Mouse (Mus musculus) embryonic facial prominence, embryonic 15.5 days (tissue): ENCODE measurements around the gene Ltbr. TPM values are rescaled to one million over a fixed set of nuclear protein-coding genes. Genes with fewer than 3 reads are reported as not detected.
"Not testable (repeated sequence)": the region's sequence is repeated elsewhere in the genome, so short reads cannot be mapped to it uniquely, and the experiment has no call there.

Source experiments
- ATAC-seq: fragments of 200-750 bp; cut with Nextera tagmentation; 2 replicates; pipeline ENCODE4 v1.8.0; 2017; ENCODE audit warnings: low read depth, moderate TSS enrichment; ENCODE audit not compliant: insufficient number of reproducible peaks, low FRiP score, low TSS enrichment
- H3K27ac ChIP-seq: fragments of 300-500 bp; sonication (generic); replicated peaks from 2 replicates; pipeline ENCODE4 v1.5.1; 2015; ENCODE audit warnings: mild to moderate bottlenecking, inconsistent platforms
- H3K27me3 ChIP-seq: fragments of 300-500 bp; sonication (generic); 2 replicates; pipeline ENCODE4 v1.6.1; 2015; ENCODE audit warnings: inconsistent platforms
- H3K36me3 ChIP-seq: fragments of 300-500 bp; sonication (generic); 2 replicates; pipeline ENCODE4 v1.6.1; 2015; ENCODE audit warnings: mild to moderate bottlenecking, inconsistent platforms
- H3K4me1 ChIP-seq: fragments of 300-500 bp; sonication (generic); 2 replicates; pipeline ENCODE4 v1.6.1; 2015; ENCODE audit warnings: inconsistent platforms
- H3K4me2 ChIP-seq: fragments of 300-500 bp; sonication (generic); replicated peaks from 2 replicates; pipeline ENCODE4 v1.6.1; 2015; ENCODE audit warnings: mild to moderate bottlenecking, inconsistent platforms
- H3K4me3 ChIP-seq: fragments of 300-500 bp; sonication (generic); replicated peaks from 2 replicates; pipeline ENCODE4 v1.5.1; 2015; ENCODE audit warnings: mild to moderate bottlenecking, inconsistent platforms
- H3K9ac ChIP-seq: fragments of 300-500 bp; sonication (generic); 2 replicates; pipeline ENCODE4 v1.6.1; 2015; ENCODE audit warnings: inconsistent platforms
- H3K9me3 ChIP-seq: fragments of 300-500 bp; sonication (generic); replicated peaks from 2 replicates; pipeline ENCODE4 v1.6.1; 2016; ENCODE audit warnings: inconsistent platforms
- WGBS: fragments of 180-500 bp; shearing (Covaris S2); methylation state at CpG from one replicate; pipeline ENCODE4 v1.1.7; 2015; 5-methylcytosine and 5-hydroxymethylcytosine counted together
- polyA plus RNA-seq: library from polyadenylated mRNA; unstranded; fragments of >200 nt; fragmentation: Nextera tagmentation; extraction: Ambion mirVana; gene quantifications from 2 replicates; pipeline ENCODE4 v1.2.1, GENCODE M21; 2015

Gene Ltbr
- polyA plus RNA-seq, 1 experiment from 2014 or later: 47.7 TPM

- H3K9ac ChIP-seq: no peak overlapping the region
- 62% methylated on average over 5 of the region's 5 CpGs for WGBS
- H3K27ac ChIP-seq: no peak overlapping the region
- H3K4me2 ChIP-seq: no peak overlapping the region
- H3K9me3 ChIP-seq: no peaks in the 10 kb centered on the region
- peaks cover 41% of the 10 kb centered on the region for H3K4me1 ChIP-seq
- no peak for ATAC-seq
- peaks cover 23% of the 10 kb centered on the region for H3K36me3 ChIP-seq
- H3K27me3 ChIP-seq: no peaks in the 10 kb centered on the region
- no peak overlapping the region for H3K4me3 ChIP-seq
Observed at GRCm38 (mm10) chr6:125309406-125309805, 4.3 kb downstream of the Ltbr start.

GRCm38 (mm10) chr6:125308921-125309320 is 4.8 kb downstream of the Ltbr start:
- WGBS: 17% methylated on average over 13 of the region's 13 CpGs
- H3K9me3 ChIP-seq: no peaks in the 10 kb centered on the region
- H3K4me3 ChIP-seq: no peak overlapping the region
- H3K27ac ChIP-seq: no peak overlapping the region
- H3K4me2 ChIP-seq: no peak overlapping the region
- H3K4me1 ChIP-seq: peaks cover 36% of the 10 kb centered on the region
- H3K27me3 ChIP-seq: no peaks in the 10 kb centered on the region
- no peak overlapping the region for H3K9ac ChIP-seq
- peaks cover 23% of the 10 kb centered on the region for H3K36me3 ChIP-seq
- ATAC-seq: no peak

- no peaks in the 10 kb centered on the region for H3K27me3 ChIP-seq
- H3K36me3 ChIP-seq: peaks cover 23% of the 10 kb centered on the region
- WGBS: 94% methylated on average over 5 of the region's 5 CpGs
- H3K4me2 ChIP-seq: no peak overlapping the region
- H3K27ac ChIP-seq: no peak overlapping the region
- peaks cover 32% of the 10 kb centered on the region for H3K4me1 ChIP-seq
- no peak overlapping the region for H3K9ac ChIP-seq
- ATAC-seq: no peak
- no peaks in the 10 kb centered on the region for H3K9me3 ChIP-seq
- H3K4me3 ChIP-seq: no peak overlapping the region
Observed at GRCm38 (mm10) chr6:125307091-125307490, 6.6 kb downstream of the Ltbr start.

- no peak overlapping the region for H3K4me2 ChIP-seq
- ATAC-seq: no peak
- peaks cover 16% of the 10 kb centered on the region; the same call in 1 of the 2 replicates for H3K36me3 ChIP-seq
- H3K27ac ChIP-seq: no peak overlapping the region
- no peak overlapping the region for H3K9ac ChIP-seq
- 80% methylated on average over 6 of the region's 6 CpGs for WGBS
- no peak overlapping the region for H3K4me3 ChIP-seq
- H3K4me1 ChIP-seq: peaks cover 28% of the 10 kb centered on the region
- no peaks in the 10 kb centered on the region for H3K27me3 ChIP-seq
- H3K9me3 ChIP-seq: no peaks in the 10 kb centered on the region
Observed at GRCm38 (mm10) chr6:125305465-125305864, 8.2 kb downstream of the Ltbr start.

GRCm38 (mm10) chr6:125304408-125304807 is 9.3 kb downstream of the Ltbr start:
- not testable (repeated sequence) for ATAC-seq, H3K27ac ChIP-seq, H3K27me3 ChIP-seq, H3K9ac ChIP-seq, H3K4me2 ChIP-seq, H3K4me3 ChIP-seq, H3K9me3 ChIP-seq
- Histone ChIP-seq H3K4me1 (peaks cover 27% of the 10 kb centered on the region), H3K36me3 (peaks cover 16% of the 10 kb centered on the region; the same call in 1 of the 2 replicates)
- 83% methylated on average over 7 of the region's 7 CpGs for WGBS

GRCm38 (mm10) chr6:125303242-125303641 is 10.4 kb downstream of the Ltbr start:
- WGBS: 72% methylated on average over 4 of the region's 4 CpGs
- H3K4me1 ChIP-seq: peaks cover 18% of the 10 kb centered on the region
- H3K36me3 ChIP-seq: peaks cover 15% of the 10 kb centered on the region; the same call in 1 of the 2 replicates
- H3K9ac ChIP-seq: no peak overlapping the region
- ATAC-seq: no peak
- H3K4me2 ChIP-seq: no peak overlapping the region
- no peaks in the 10 kb centered on the region for H3K27me3 ChIP-seq
- no peaks in the 10 kb centered on the region for H3K9me3 ChIP-seq
- peak overlapping the region; percentile 69; the same call in 1 of the 2 replicates for H3K27ac ChIP-seq
- H3K4me3 ChIP-seq: no peak overlapping the region

- whole genome bisulfite sequencing: 50% methylated on average over 24 of the region's 24 CpGs
- ATAC-seq: no peak
- Histone ChIP-seq H3K36me3 (peaks cover 13% of the 10 kb centered on the region; the same call in 1 of the 2 replicates), H3K27ac (peak overlapping the region; percentile 69), H3K4me2 (no peak overlapping the region), H3K4me3 (no peak overlapping the region), H3K9me3 (no peaks in the 10 kb centered on the region), H3K27me3 (no peaks in the 10 kb centered on the region), H3K9ac (no peak overlapping the region), H3K4me1 (peaks cover 18% of the 10 kb centered on the region)
Observed at GRCm38 (mm10) chr6:125302231-125302982, 11.3 kb downstream of the Ltbr start.

- Histone ChIP-seq H3K27ac (no peak overlapping the region), H3K9ac (no peak overlapping the region), H3K36me3 (0 out of 2 replicates have a peak, but pooled peaks cover 2% of the 10 kb centered on the region), H3K9me3 (no peaks in the 10 kb centered on the region), H3K27me3 (no peaks in the 10 kb centered on the region), H3K4me3 (no peak overlapping the region), H3K4me2 (no peak overlapping the region), H3K4me1 (peaks cover 18% of the 10 kb centered on the region)
- WGBS: 70% methylated on average over 1 of the region's 1 CpGs
- ATAC-seq: no peak
Observed at GRCm38 (mm10) chr6:125300982-125301381, 12.7 kb downstream of the Ltbr start.

GRCm38 (mm10) chr6:125297149-125297820 is 16.4 kb downstream of the Ltbr start:
- ATAC-seq: no peak
- Histone ChIP-seq H3K9me3 (no peaks in the 10 kb centered on the region), H3K9ac (no peak overlapping the region), H3K27me3 (no peaks in the 10 kb centered on the region), H3K27ac (no peak overlapping the region), H3K4me3 (no peak overlapping the region), H3K4me1 (peaks cover 6% of the 10 kb centered on the region), H3K36me3 (no peaks in the 10 kb centered on the region), H3K4me2 (no peak overlapping the region)
- WGBS: 65% methylated on average over 5 of the region's 5 CpGs

GRCm38 (mm10) chr6:125294049-125294448 is 19.6 kb downstream of the Ltbr start:
- Histone ChIP-seq H3K4me3 (no peak overlapping the region), H3K9ac (no peak overlapping the region), H3K27ac (no peak overlapping the region), H3K4me2 (no peak overlapping the region), H3K9me3 (no peaks in the 10 kb centered on the region), H3K27me3 (no peaks in the 10 kb centered on the region), H3K4me1 (no peaks in the 10 kb centered on the region), H3K36me3 (no peaks in the 10 kb centered on the region)
- WGBS: 66% methylated on average over 4 of the region's 4 CpGs
- no peak for ATAC-seq

GRCm38 (mm10) chr6:125292256-125292655 is 21.4 kb downstream of the Ltbr start:
- Histone ChIP-seq H3K4me3 (no peak overlapping the region), H3K4me2 (no peak overlapping the region), H3K27ac (no peak overlapping the region), H3K4me1 (peaks cover 5% of the 10 kb centered on the region; the same call in 1 of the 2 replicates), H3K36me3 (no peaks in the 10 kb centered on the region), H3K27me3 (no peaks in the 10 kb centered on the region), H3K9ac (no peak overlapping the region), H3K9me3 (no peaks in the 10 kb centered on the region)
- WGBS: 93% methylated on average over 7 of the region's 7 CpGs
- no peak for ATAC-seq
